Mouse (Mus musculus) limb, embryonic 15.5 days (tissue): ENCODE data around the gene Cox5a. TPM values are rescaled to one million over a fixed set of nuclear protein-coding genes. Genes with fewer than 3 reads are reported as not detected.

ENCODE experiments used
- ATAC-seq: fragments of 200-750 bp; cut with Nextera tagmentation; 2 replicates; pipeline ENCODE4 v1.8.0; 2017; ENCODE audit warnings: low read depth, moderate TSS enrichment; ENCODE audit not compliant: insufficient number of reproducible peaks, low FRiP score, low TSS enrichment
- H3K27ac ChIP-seq: fragments of 300-500 bp; sonication (generic); 2 replicates; pipeline ENCODE4 v1.5.1; 2015; ENCODE audit warnings: moderate library complexity, mild to moderate bottlenecking, inconsistent platforms
- H3K27me3 ChIP-seq: fragments of 300-500 bp; sonication (generic); 2 replicates; pipeline ENCODE4 v1.6.1; 2015; ENCODE audit warnings: inconsistent platforms
- H3K36me3 ChIP-seq: fragments of 300-500 bp; sonication (generic); 2 replicates; pipeline ENCODE4 v1.6.1; 2015; ENCODE audit warnings: inconsistent platforms
- H3K4me1 ChIP-seq: fragments of 300-500 bp; sonication (generic); 2 replicates; pipeline ENCODE4 v1.6.1; 2015; ENCODE audit warnings: inconsistent platforms
- H3K4me2 ChIP-seq: fragments of 300-500 bp; sonication (generic); 2 replicates; pipeline ENCODE4 v1.6.1; 2015; ENCODE audit warnings: mild to moderate bottlenecking, inconsistent platforms
- H3K4me3 ChIP-seq: fragments of 300-500 bp; sonication (generic); 2 replicates; pipeline ENCODE4 v1.5.1; 2015; ENCODE audit warnings: mild to moderate bottlenecking, inconsistent platforms
- H3K9ac ChIP-seq: fragments of 300-500 bp; sonication (generic); 2 replicates; pipeline ENCODE4 v1.6.1; 2015; ENCODE audit warnings: inconsistent platforms
- H3K9me3 ChIP-seq: fragments of 300-500 bp; sonication (generic); 2 replicates; pipeline ENCODE4 v1.6.1; 2016; ENCODE audit warnings: inconsistent platforms
- WGBS: fragments of 180-500 bp; shearing (Covaris S2); methylation state at CpG from one replicate; pipeline ENCODE4 v1.1.7; 2015; 5-methylcytosine and 5-hydroxymethylcytosine counted together
- polyA plus RNA-seq: library from polyadenylated mRNA; unstranded; fragments of >200 nt; fragmentation: Nextera tagmentation; extraction: Ambion mirVana; gene quantifications from 2 replicates; pipeline ENCODE4 v1.2.1, GENCODE M21; 2015

The Cox5a gene
- polyA plus RNA-seq, result 411 and 426 TPM in 2 replicates

DNA sequence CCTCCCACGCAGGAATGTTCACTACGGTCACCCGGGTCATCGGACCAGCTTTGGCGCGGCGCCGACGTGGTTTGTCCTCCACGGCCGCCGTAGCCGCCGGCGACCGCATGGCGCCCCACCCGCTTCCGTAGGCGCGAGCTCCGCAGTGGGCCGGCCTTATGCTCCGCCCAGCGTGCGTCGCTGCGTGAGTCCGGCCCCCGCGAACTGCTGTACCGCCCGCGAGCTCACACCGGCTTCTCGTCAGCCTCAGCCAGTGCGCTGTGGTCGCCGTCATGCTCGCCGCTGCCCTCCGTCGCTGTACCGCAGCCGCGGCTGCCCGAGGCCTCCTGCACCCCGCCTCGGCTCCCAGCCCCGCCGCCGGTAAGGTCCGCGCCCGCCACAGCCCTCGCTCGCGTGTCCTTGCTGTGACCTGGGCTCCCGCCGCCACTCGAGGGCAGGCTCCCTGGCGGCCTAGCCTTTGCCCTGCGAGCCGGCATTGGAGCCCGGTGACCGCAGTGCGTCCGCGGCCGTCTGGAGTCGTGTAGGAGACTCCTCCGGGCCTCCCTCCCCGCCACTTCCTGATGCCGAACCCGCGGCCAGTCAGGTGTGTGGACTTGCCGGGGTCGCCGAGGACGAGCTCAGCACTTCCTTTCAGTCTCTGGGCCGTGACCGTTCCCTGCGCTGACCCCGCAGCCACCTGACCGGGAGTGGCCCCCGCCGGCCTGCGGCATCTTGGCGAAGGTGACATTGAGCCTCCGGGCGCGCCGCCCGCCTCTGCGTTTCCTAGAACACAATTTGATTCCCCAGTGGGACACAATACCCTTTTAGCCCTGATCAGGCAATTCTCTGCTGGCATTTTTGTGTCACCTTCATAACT, at the start of gene Cox5a:
Gene Cox5a, plus strand, starts transcription at position 219 of the 856 bp plus-strand sequence.
- peak; percentile 96 for ATAC-seq
- H3K9me3 ChIP-seq, result no peaks in the 10 kb centered on the region
- H3K36me3 ChIP-seq, result no peaks in the 10 kb centered on the region
- H3K27me3 ChIP-seq, result no peaks in the 10 kb centered on the region
- peak within 1 kb of the TSS; percentile 86 for H3K27ac ChIP-seq
- H3K4me1 ChIP-seq, result peaks cover 13% of the 10 kb centered on the region
- H3K9ac ChIP-seq, result peak within 1 kb of the TSS; percentile 89
- peak within 1 kb of the TSS; percentile 97 for H3K4me3 ChIP-seq
- peak within 1 kb of the TSS; percentile 71 for H3K4me2 ChIP-seq
- under 1% methylated on average over 93 of the region's 95 CpGs for WGBS

DNA sequence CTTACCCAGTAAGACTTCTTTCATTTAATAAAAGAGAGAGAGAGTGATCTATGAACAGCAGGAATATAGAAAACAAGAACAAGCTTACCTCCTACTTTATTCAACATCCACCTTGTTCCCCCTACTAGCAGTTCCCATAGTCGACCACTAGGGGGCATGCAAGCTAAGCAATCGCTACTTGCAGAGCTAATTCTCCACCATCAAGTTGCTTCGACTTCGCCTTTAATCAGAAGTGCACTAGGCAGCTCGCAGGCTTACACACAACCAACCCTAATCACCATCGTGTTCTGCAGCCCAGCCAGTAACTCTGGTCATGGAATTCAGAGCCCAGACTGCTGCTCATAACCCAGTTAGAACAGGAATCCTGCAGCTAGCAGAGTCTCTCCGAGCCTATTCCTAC, 35.3 kb upstream of the Cox5a start:
- no peak overlapping the region for H3K4me2 ChIP-seq
- H3K36me3 ChIP-seq, result no peaks in the 10 kb centered on the region
- no peaks in the 10 kb centered on the region for H3K27me3 ChIP-seq
- ATAC-seq, result no peak
- no peaks in the 10 kb centered on the region for H3K4me1 ChIP-seq
- H3K9ac ChIP-seq, result no peak overlapping the region
- WGBS, result 15% methylated on average over 7 of the region's 7 CpGs
- H3K27ac ChIP-seq, result no peak overlapping the region
- no peak overlapping the region for H3K4me3 ChIP-seq
- no peaks in the 10 kb centered on the region for H3K9me3 ChIP-seq

DNA sequence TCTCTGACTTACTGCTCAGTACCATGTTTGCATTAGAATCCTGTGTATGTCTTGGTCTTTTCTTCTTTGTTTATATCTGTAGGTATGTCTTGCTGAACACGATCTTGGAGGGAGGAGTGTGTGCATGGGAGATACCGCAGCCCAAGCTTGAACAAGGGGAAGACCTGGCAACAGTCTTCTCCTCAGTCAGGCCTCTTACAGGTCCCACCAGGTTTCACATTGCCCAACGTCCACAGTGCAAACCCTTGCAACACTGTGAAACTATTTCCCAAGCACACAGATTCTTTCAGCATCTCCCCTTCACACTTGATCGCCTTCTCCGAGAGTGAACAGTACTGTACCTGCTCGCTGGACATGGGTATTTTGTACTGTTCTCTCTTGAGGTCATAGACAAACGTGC, 33.3 kb upstream of the Cox5a start:
- no peak overlapping the region for H3K4me3 ChIP-seq

DNA sequence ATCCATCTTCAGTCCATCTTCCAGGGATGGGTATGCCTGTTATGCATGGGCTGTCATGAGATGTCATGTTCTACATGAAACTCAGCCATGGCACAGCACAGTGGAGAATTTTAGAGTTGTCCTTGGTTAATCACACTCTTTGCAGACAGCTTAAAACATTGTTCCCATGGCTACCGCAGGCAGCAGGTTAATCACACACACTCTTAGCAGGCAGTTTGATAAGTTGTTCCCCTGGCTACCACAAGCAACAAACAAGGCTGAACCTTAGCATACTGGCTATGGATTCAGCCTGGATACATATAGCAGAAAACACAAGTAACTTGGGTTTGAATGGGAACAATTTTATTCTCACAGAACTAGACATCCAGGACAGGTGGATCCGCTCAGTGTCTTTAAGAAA, 27.5 kb upstream of the Cox5a start:
- Histone ChIP-seq H3K36me3 (no peaks in the 10 kb centered on the region), H3K4me3 (no peak overlapping the region), H3K4me2 (no peak overlapping the region), H3K27ac (no peak overlapping the region), H3K9ac (no peak overlapping the region), H3K27me3 (0 out of 2 replicates have a peak, but pooled peaks cover under 1% of the 10 kb centered on the region), H3K9me3 (no peaks in the 10 kb centered on the region), H3K4me1 (no peaks in the 10 kb centered on the region)
- 88% methylated on average over 2 of the region's 2 CpGs for WGBS
- ATAC-seq, result no peak

More for the DNA sequence above, 33.3 kb upstream of the Cox5a start:
- Histone ChIP-seq H3K9me3 (no peaks in the 10 kb centered on the region), H3K4me1 (no peaks in the 10 kb centered on the region), H3K27ac (no peak overlapping the region), H3K27me3 (no peaks in the 10 kb centered on the region), H3K36me3 (no peaks in the 10 kb centered on the region), H3K4me2 (no peak overlapping the region), H3K9ac (no peak overlapping the region)
- 73% methylated on average over 7 of the region's 7 CpGs for WGBS
- no peak for ATAC-seq

DNA sequence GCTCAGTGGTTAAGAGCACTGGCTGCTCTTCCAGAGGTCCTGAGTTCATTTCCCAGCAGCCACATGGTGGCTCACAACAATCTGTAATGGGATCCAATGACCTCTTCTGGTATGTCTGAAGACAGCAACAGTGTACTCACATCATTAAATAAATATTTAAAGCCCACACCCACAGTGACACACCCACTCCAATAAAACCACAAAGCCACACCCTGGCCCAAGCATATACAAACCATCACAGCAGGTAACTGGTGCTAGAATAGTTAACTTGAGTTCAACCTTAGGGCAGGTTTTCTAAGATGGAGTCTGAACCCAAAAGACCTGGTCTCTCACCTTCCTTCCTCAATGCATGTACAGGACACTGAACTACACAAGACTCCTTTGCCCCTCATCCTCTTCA, 26.1 kb upstream of the Cox5a start:
- no peak overlapping the region for H3K27ac ChIP-seq
- no peak for ATAC-seq
- no peak overlapping the region for H3K4me2 ChIP-seq
- peaks cover 13% of the 10 kb centered on the region for H3K27me3 ChIP-seq
- no peaks in the 10 kb centered on the region for H3K9me3 ChIP-seq
- no peaks in the 10 kb centered on the region for H3K4me1 ChIP-seq
- H3K36me3 ChIP-seq, result no peaks in the 10 kb centered on the region
- H3K4me3 ChIP-seq, result no peak overlapping the region
- no peak overlapping the region for H3K9ac ChIP-seq

DNA sequence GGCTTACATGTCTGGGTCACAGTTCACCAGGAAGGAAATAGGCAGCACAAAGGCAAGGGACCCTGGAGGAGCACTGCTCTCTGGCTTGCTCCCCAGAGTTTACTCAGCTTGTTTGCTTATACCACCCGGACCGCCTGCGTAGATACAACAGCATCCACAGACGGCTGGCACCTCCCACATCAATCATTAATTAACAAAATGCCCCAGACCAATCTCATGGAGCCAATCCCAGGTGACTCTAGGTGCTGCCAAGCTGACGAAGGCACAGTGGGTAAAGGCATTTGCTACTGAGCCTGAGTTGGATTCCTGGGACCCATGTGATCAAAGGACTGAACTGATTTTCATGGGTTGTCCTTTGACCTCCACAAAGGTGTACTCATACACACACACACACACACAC, 23.8 kb upstream of the Cox5a start:
- ATAC-seq, result no peak
- Histone ChIP-seq H3K9ac (no peak overlapping the region), H3K4me1 (peaks cover 6% of the 10 kb centered on the region), H3K36me3 (no peaks in the 10 kb centered on the region), H3K4me3 (no peak overlapping the region), H3K27me3 (peaks cover 35% of the 10 kb centered on the region), H3K4me2 (no peak overlapping the region), H3K9me3 (no peaks in the 10 kb centered on the region), H3K27ac (no peak overlapping the region)
- 70% methylated on average over 5 of the region's 5 CpGs for WGBS

DNA sequence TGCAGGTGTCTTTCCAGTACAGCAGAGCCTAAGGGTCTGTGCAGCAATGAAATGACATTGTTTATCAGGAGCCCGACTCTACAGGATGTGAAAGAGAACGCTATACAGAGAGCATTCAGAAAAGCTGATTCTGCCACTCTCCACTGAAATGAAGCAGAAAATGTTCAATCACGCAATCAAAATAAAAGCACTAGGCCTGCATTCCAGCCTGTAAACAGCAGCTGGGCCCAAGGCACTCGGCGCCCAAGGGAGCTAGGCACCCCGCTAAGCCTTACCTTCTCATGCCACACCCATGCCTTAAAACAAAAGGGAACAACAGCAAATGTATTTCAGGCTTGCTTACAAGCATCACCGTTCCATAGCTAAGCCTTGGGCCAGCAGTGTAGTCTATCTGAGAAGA, 22.5 kb upstream of the Cox5a start:
- Histone ChIP-seq H3K27me3 (peaks cover 48% of the 10 kb centered on the region), H3K36me3 (no peaks in the 10 kb centered on the region)
- no peak for ATAC-seq

DNA sequence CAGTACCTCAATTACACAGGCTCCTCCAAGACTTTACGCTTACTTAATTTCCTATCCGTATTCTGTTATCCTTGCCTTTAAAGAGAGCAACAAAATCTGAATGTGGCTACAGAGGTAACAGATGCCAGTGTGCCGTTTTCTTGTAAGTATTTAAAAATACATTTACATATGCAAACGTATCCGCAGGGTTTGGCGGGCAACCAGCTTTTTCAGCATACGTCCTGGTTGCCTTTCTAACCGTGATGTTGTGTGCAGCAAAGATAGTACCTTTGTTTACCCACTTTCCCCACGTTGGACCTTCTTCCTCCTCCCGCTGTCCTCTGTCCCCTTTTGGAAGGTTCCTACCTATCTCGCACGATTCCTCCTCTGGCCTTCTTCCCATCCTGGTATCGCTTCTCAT, 19.6 kb upstream of the Cox5a start:
- Histone ChIP-seq H3K4me2 (no peak overlapping the region; the same call in 1 of the 2 replicates), H3K27me3 (peaks cover 78% of the 10 kb centered on the region), H3K9me3 (no peaks in the 10 kb centered on the region), H3K27ac (no peak overlapping the region), H3K4me3 (0 out of 2 replicates have a peak overlapping the region, but pooled peaks have one; percentile 8), H3K4me1 (peaks cover 32% of the 10 kb centered on the region), H3K9ac (no peak overlapping the region), H3K36me3 (no peaks in the 10 kb centered on the region)
- WGBS, result 11% methylated on average over 13 of the region's 13 CpGs
- no peak for ATAC-seq

More for the DNA sequence above, 22.5 kb upstream of the Cox5a start:
- no peak overlapping the region for H3K9ac ChIP-seq
- H3K27ac ChIP-seq, result no peak overlapping the region
- H3K4me1 ChIP-seq, result peaks cover 19% of the 10 kb centered on the region
- WGBS, result 56% methylated on average over 7 of the region's 7 CpGs
- no peak overlapping the region for H3K4me3 ChIP-seq
- H3K4me2 ChIP-seq, result no peak overlapping the region
- H3K9me3 ChIP-seq, result no peaks in the 10 kb centered on the region

DNA sequence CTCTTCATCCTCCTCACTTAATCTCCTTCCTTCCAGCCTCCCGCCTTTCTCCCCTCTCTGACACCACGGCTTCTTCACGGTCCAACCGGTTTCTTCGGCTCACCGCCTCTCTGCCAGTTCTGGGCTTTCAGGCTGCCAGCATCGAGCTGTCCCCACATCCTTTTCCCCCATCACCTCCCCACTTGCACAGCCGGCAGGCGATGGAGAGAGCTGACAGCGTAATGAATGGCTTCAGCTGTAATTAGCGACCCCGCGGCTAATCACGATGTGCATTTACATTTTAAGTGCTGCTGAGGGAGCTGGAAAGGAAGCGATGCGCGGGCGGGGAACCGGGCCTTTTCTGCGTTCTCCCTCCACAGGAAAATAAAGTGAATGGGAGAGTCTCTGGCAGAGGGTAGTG, 19.2 kb upstream of the Cox5a start:
- H3K9ac ChIP-seq, result no peak overlapping the region
- H3K4me3 ChIP-seq, result 0 out of 2 replicates have a peak overlapping the region, but pooled peaks have one; percentile 8
- 6% methylated on average over 20 of the region's 20 CpGs for WGBS
- no peaks in the 10 kb centered on the region for H3K36me3 ChIP-seq
- H3K27ac ChIP-seq, result no peak overlapping the region
- no peaks in the 10 kb centered on the region for H3K9me3 ChIP-seq
- no peak for ATAC-seq
- H3K27me3 ChIP-seq, result peaks cover 81% of the 10 kb centered on the region
- H3K4me1 ChIP-seq, result peaks cover 32% of the 10 kb centered on the region
- H3K4me2 ChIP-seq, result peak overlapping the region; percentile 14; the same call in 1 of the 2 replicates

DNA sequence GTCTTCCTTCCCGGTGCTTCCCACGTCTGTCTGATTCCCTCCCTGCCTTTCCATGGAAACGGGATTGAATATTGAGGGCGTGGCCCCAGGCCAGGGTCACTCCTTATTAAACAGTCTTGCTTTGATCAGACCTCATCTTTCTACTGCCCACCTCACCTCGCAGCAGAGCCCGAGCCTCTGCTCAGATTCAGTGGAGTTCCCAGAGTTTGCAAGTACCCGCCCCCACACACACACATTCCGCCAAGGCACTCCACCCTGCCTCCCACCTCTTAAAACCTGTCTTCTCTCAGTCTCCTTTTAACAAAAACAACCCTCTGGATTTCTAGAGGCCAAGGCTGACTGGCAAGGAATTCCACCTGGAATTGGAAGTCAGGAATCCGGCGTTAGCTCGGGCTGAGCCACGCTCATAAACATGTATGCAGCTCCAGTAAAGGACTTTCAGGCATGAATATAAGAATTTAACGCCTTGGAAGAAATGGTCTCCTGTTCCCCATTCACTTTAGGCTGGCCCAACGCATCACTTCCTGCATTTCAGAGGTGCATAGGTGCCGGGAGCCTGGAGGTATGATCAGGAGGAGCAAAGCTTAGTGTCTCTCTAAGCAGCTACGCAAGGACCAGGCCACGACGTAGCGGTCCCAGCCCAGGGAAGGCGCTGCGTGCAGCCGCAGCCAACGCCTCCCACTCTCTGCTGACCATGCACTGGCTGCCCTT, 18.0 kb upstream of the Cox5a start:
- ATAC-seq, result no peak
- Histone ChIP-seq H3K36me3 (no peaks in the 10 kb centered on the region), H3K4me2 (peak overlapping the region; percentile 98), H3K9ac (0 out of 2 replicates have a peak overlapping the region, but pooled peaks have one; percentile 23), H3K9me3 (no peaks in the 10 kb centered on the region), H3K4me3 (peak overlapping the region; percentile 49), H3K27ac (no peak overlapping the region), H3K27me3 (peaks cover 81% of the 10 kb centered on the region), H3K4me1 (peaks cover 32% of the 10 kb centered on the region)
- WGBS, result 4% methylated on average over 23 of the region's 23 CpGs

DNA sequence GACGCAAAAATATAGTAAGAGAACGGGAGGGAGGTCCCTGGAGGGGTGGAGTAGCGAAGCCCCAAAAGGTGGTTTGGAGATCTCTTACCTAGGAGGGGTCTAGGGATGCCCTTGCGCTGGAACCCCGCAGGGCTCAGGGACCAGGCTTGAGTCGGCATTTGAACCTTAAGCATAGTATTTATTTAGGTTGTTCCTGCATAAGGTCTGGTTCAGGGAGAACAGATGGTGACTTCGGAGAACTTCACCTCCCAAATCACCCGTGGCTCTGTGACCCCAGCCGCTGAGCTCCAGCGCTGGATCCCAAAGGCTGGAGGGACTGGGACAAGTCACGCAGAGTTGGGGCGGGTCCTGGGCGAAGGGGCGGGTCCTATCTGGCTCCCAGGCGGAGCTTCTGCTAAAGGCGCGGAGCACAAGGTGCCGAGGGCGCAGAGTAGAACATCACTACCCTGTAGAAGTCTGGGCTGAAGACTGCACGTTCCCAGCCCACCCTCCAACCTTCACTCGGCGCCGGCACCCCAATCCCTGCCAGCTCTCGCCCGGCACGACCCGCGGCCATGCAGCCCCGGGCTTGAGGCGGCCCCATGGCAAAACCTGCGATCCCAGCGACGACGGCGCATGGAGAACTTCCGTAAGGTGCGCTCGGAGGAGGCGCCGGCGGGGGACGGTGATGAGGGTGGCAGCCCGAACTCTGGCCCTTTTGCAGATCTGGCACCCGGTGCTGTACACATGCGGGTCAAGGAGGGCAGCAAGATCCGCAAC, 17.3 kb upstream of the Cox5a start, which contains the start of gene Rpp25:
Gene Rpp25, plus strand, starts transcription at position 405 of the 759 bp plus-strand sequence.
- ATAC-seq, result peak; percentile 21; the same call in 1 of the 2 replicates

More for the DNA sequence above, 17.3 kb upstream of the Cox5a start, which contains the start of gene Rpp25:
- H3K4me3 ChIP-seq, result peak within 1 kb of the TSS; percentile 49
- H3K27ac ChIP-seq, result no peak within 1 kb of the TSS
- peaks cover 32% of the 10 kb centered on the region for H3K4me1 ChIP-seq
- peak within 1 kb of the TSS; percentile 98 for H3K4me2 ChIP-seq
- peak within 1 kb of the TSS; percentile 23; the same call in 1 of the 2 replicates for H3K9ac ChIP-seq
- H3K9me3 ChIP-seq, result no peaks in the 10 kb centered on the region
- H3K27me3 ChIP-seq, result peaks cover 78% of the 10 kb centered on the region
- WGBS, result under 1% methylated on average over 46 of the region's 46 CpGs
- no peaks in the 10 kb centered on the region for H3K36me3 ChIP-seq
